Comparison of ENCODE assay signal across 12 mouse cellular contexts in the genomic region with DNA sequence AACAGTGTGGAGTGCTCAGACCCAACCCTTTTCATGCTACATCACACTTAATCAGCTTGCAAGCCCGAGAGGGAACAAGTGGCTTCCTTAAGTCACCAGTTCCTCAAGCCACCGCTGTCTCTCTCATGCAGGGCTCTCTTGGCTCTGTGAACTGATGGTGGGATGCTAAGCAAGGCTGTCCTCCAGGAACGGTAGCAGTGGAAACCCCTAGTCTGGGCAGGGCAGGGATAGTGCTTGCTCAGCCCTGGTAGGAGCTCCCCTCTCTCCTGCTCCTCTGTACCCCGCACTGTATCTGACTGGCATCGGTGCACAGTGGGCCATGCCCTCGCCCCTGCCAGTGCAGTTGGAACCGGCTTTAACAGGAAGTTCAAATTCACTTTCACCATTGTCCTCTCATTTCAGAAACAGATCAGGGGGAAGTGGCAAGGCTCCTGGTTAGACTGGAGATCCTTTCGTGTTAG. TPM values are rescaled to one million over a fixed set of nuclear protein-coding genes. Genes with fewer than 3 reads are reported as not detected.
DNase-seq lines count a peak whose midpoint lies in the region; ATAC-seq lines count a peak whose summit lies in the region.
"Had no signal": no experiment of that assay in that cellular context is flagged by ENCODE, and none has a peak within 500 bp of the region (broad histone marks: within the 10 kb centered on the region; RNA-seq: fewer than 3 reads in every experiment).

No protein-coding gene starts in this region.

- H3K9me3 ChIP-seq in hindbrain, embryonic 10.5 days: no peaks in the 10 kb centered on the region
- no peaks in the 10 kb centered on the region for H3K9me3 ChIP-seq in hindbrain, embryonic 11.5 days (ENCODE audit: control insufficient read depth, low read length)
- H3K9me3 ChIP-seq in liver, embryonic 11.5 days (ENCODE audit: control insufficient read depth, low read length): no peaks in the 10 kb centered on the region
- H3K9me3 ChIP-seq in midbrain, embryonic 11.5 days (ENCODE audit: control insufficient read depth, low read length): no peaks in the 10 kb centered on the region; the same call in 1 of the 2 replicates
- H3K9me3 ChIP-seq: hindbrain, embryonic 12.5 days; limb, embryonic 15.5 days had no signal

- H3K4me3 ChIP-seq in hindbrain, embryonic 10.5 days: no peak overlapping the region
- H3K4me3 ChIP-seq in hindbrain, embryonic 11.5 days (ENCODE audit: low read depth, low read length): no peak overlapping the region
- no peak overlapping the region for H3K4me3 ChIP-seq in liver, embryonic 11.5 days (ENCODE audit: low read depth, low read length)
- H3K4me3 ChIP-seq in midbrain, embryonic 11.5 days (ENCODE audit: low read depth, low read length): no peak overlapping the region
- H3K4me3 ChIP-seq: hindbrain, embryonic 12.5 days; limb, embryonic 15.5 days had no signal

- WGBS in hindbrain, embryonic 10.5 days: 82% methylated on average over 8 of the region's 8 CpGs
- WGBS in hindbrain, embryonic 11.5 days: 79% methylated on average over 8 of the region's 8 CpGs
- 56% methylated on average over 8 of the region's 8 CpGs for WGBS in liver, embryonic 11.5 days
- 85% methylated on average over 8 of the region's 8 CpGs for WGBS in midbrain, embryonic 11.5 days

- ATAC-seq in hindbrain, embryonic 11.5 days (ENCODE audit: low FRiP score): no peak
- peak; percentile 41 for ATAC-seq in CD4-positive, CD25-positive, alpha-beta regulatory T cell, adult 4 months
- ATAC-seq in liver, embryonic 11.5 days (replicated peaks; ENCODE audit: low FRiP score): no peak
- ATAC-seq in monocyte, adult 5-6 weeks (replicated peaks; ENCODE audit: insufficient number of reproducible peaks, low FRiP score, low TSS enrichment, poor library complexity, severe bottlenecking): peak; percentile 70
- no peak for ATAC-seq in midbrain, embryonic 11.5 days (ENCODE audit: low FRiP score)
- no peak for ATAC-seq in erythroblast, adult 5-6 weeks (replicated peaks; ENCODE audit: low FRiP score, poor library complexity, severe bottlenecking)

- H3K36me3 ChIP-seq in hindbrain, embryonic 10.5 days: no peaks in the 10 kb centered on the region
- H3K36me3 ChIP-seq in hindbrain, embryonic 11.5 days (ENCODE audit: control insufficient read depth, insufficient read depth, low read length): no peaks in the 10 kb centered on the region
- H3K36me3 ChIP-seq in liver, embryonic 11.5 days (ENCODE audit: control insufficient read depth, insufficient read depth, low read length): no peaks in the 10 kb centered on the region
- H3K36me3 ChIP-seq in midbrain, embryonic 11.5 days (ENCODE audit: control insufficient read depth, insufficient read depth, low read length): no peaks in the 10 kb centered on the region
- H3K36me3 ChIP-seq: hindbrain, embryonic 12.5 days; limb, embryonic 15.5 days had no signal

- peak overlapping the region; percentile 53; the same call in 1 of the 2 replicates for H3K27ac ChIP-seq in hindbrain, embryonic 10.5 days
- H3K27ac ChIP-seq in hindbrain, embryonic 11.5 days (ENCODE audit: low read depth, low read length): no peak overlapping the region
- H3K27ac ChIP-seq in liver, embryonic 11.5 days (ENCODE audit: low read depth, low read length): 0 out of 2 replicates have a peak overlapping the region, but pooled peaks have one; percentile 21
- no peak overlapping the region for H3K27ac ChIP-seq in midbrain, embryonic 11.5 days (ENCODE audit: low read depth, low read length)
- H3K27ac ChIP-seq: hindbrain, embryonic 12.5 days; limb, embryonic 15.5 days had no signal

- DNase-seq in hindbrain, embryonic 10.5 days (ENCODE audit: low spot score): no peak
- DNase-seq in hindbrain, embryonic 11.5 days (ENCODE audit: low spot score): no peak
- DNase-seq in liver, embryonic 11.5 days (ENCODE audit: low spot score): no peak
- no peak for DNase-seq in midbrain, embryonic 11.5 days (ENCODE audit: low spot score, missing footprints)
- no peak for DNase-seq in adrenal gland, postnatal 14 days
- DNase-seq: cerebellum, adult 8-10 months; kidney, adult 18-20 months had no signal

- no peak overlapping the region for H3K4me2 ChIP-seq in hindbrain, embryonic 11.5 days (replicated peaks; ENCODE audit: low read depth, low read length)
- H3K4me2 ChIP-seq in liver, embryonic 11.5 days: peak overlapping the region; percentile 1
- no peak overlapping the region for H3K4me2 ChIP-seq in midbrain, embryonic 11.5 days
- H3K4me2 ChIP-seq: hindbrain, embryonic 12.5 days; limb, embryonic 15.5 days had no signal

- H3K4me1 ChIP-seq in hindbrain, embryonic 10.5 days (replicated peaks): 0 out of 2 replicates have a peak, but pooled peaks cover 9% of the 10 kb centered on the region
- H3K4me1 ChIP-seq in hindbrain, embryonic 11.5 days (replicated peaks; ENCODE audit: control insufficient read depth, insufficient read depth, low read length): no peaks in the 10 kb centered on the region
- H3K4me1 ChIP-seq in liver, embryonic 11.5 days (replicated peaks; ENCODE audit: control insufficient read depth, insufficient read depth, low read length): peaks cover 6% of the 10 kb centered on the region
- no peaks in the 10 kb centered on the region for H3K4me1 ChIP-seq in midbrain, embryonic 11.5 days (ENCODE audit: control insufficient read depth, insufficient read depth, low read length)
- H3K4me1 ChIP-seq: hindbrain, embryonic 12.5 days; limb, embryonic 15.5 days had no signal

- H3K27me3 ChIP-seq in hindbrain, embryonic 10.5 days (ENCODE audit: insufficient read depth, poor library complexity, severe bottlenecking): no peaks in the 10 kb centered on the region
- no peaks in the 10 kb centered on the region for H3K27me3 ChIP-seq in hindbrain, embryonic 11.5 days (ENCODE audit: control insufficient read depth, insufficient read depth, low read length)
- no peaks in the 10 kb centered on the region for H3K27me3 ChIP-seq in liver, embryonic 11.5 days (replicated peaks; ENCODE audit: control insufficient read depth, insufficient read depth, low read length)
- H3K27me3 ChIP-seq in midbrain, embryonic 11.5 days (ENCODE audit: control insufficient read depth, insufficient read depth, low read length): no peaks in the 10 kb centered on the region
- H3K27me3 ChIP-seq: limb, embryonic 15.5 days had no signal

- H3K9ac ChIP-seq in hindbrain, embryonic 11.5 days (ENCODE audit: low read depth, low read length): no peak overlapping the region
- no peak overlapping the region for H3K9ac ChIP-seq in liver, embryonic 11.5 days (ENCODE audit: low read depth, low read length)
- H3K9ac ChIP-seq in midbrain, embryonic 11.5 days (ENCODE audit: low read length): no peak overlapping the region
- H3K9ac ChIP-seq: hindbrain, embryonic 12.5 days; limb, embryonic 15.5 days had no signal

RNA-seq across cellular contexts. Expression of a gene that starts 2.2 kb away (rescaled TPM):
- 5.1 and 7.5 TPM in 2 replicates for polyA plus RNA-seq in hindbrain, embryonic 10.5 days (2016; fragmentation: Nextera tagmentation; extraction: Ambion mirVana)
- 5.6 and 6.9 TPM in 2 replicates for polyA plus RNA-seq in hindbrain, embryonic 11.5 days (2014; fragmentation: Nextera tagmentation; extraction: Ambion mirVana)
- 1 to 10 TPM; 2.1 to 2.5 TPM for polyA plus RNA-seq in CD4-positive, CD25-positive, alpha-beta regulatory T cell, adult 4 months (2017; shearing (Covaris generic))
- polyA plus RNA-seq in liver, embryonic 11.5 days (2014; fragmentation: Nextera tagmentation; extraction: Ambion mirVana): 20.7 and 24.4 TPM in 2 replicates
- total RNA-seq in monocyte, adult 5-6 weeks (2017): 440 to 1,079 TPM (median 1,051 TPM) in 3 replicates
- polyA plus RNA-seq in midbrain, embryonic 11.5 days (2014; fragmentation: Nextera tagmentation; extraction: Ambion mirVana): 6.3 and 9.3 TPM in 2 replicates
- 202 and 238 TPM in 2 replicates for total RNA-seq in erythroblast, adult 5-6 weeks (2015; ENCODE audit: low replicate concordance)
- 173 and 187 TPM in 2 replicates for total RNA-seq in erythroblast, adult 5-6 weeks (2017; ENCODE audit: low replicate concordance)
- 7.8 and 17.6 TPM in 2 replicates for total RNA-seq in adrenal gland, postnatal 14 days (2021)

Comparison
In these comparisons a context has a peak if more than half of its experiments do, and no peak if none do; other contexts are left out.
1. H3K27ac ChIP-seq: peak in hindbrain, embryonic 10.5 days (single experiment) and liver, embryonic 11.5 days (single experiment); none in hindbrain, embryonic 11.5 days (single experiment) and midbrain, embryonic 11.5 days (single experiment).
2. ATAC-seq: peak in CD4-positive, CD25-positive, alpha-beta regulatory T cell, adult 4 months (single experiment) and monocyte, adult 5-6 weeks (single experiment); none in hindbrain, embryonic 11.5 days (single experiment), liver, embryonic 11.5 days (single experiment), midbrain, embryonic 11.5 days (single experiment) and erythroblast, adult 5-6 weeks (single experiment).